Mouse (Mus musculus) forebrain, embryonic 15.5 days (tissue): Measurements from ENCODE around the gene Tgfb1. TPM values are rescaled to one million over a fixed set of nuclear protein-coding genes. Genes with fewer than 3 reads are reported as not detected.

ENCODE experiments used
- ATAC-seq: fragments of 200-750 bp; cut with Nextera tagmentation; replicated peaks from 2 replicates; pipeline ENCODE4 v1.8.0; 2017; ENCODE audit warnings: mild to moderate bottlenecking, moderate TSS enrichment, moderate library complexity
- H3K27ac ChIP-seq: fragments of 300-500 bp; sonication (generic); replicated peaks from 2 replicates; pipeline ENCODE4 v1.5.1; 2015; ENCODE audit warnings: mild to moderate bottlenecking, inconsistent platforms
- H3K27me3 ChIP-seq: fragments of 300-500 bp; sonication (generic); 2 replicates; pipeline ENCODE4 v1.6.1; 2015; ENCODE audit warnings: inconsistent platforms
- H3K36me3 ChIP-seq: fragments of 300-500 bp; sonication (generic); 2 replicates; pipeline ENCODE4 v1.6.1; 2015; ENCODE audit warnings: mild to moderate bottlenecking, inconsistent platforms
- H3K4me1 ChIP-seq: fragments of 300-500 bp; sonication (generic); 2 replicates; pipeline ENCODE4 v1.6.1; 2015; ENCODE audit warnings: inconsistent platforms
- H3K4me2 ChIP-seq: fragments of 300-500 bp; sonication (generic); replicated peaks from 2 replicates; pipeline ENCODE4 v1.6.1; 2015; ENCODE audit warnings: mild to moderate bottlenecking, inconsistent platforms
- H3K4me3 ChIP-seq: fragments of 300-500 bp; sonication (generic); 2 replicates; pipeline ENCODE4 v1.5.1; 2015; ENCODE audit warnings: mild to moderate bottlenecking, inconsistent platforms
- H3K9ac ChIP-seq: fragments of 300-500 bp; sonication (generic); replicated peaks from 2 replicates; pipeline ENCODE4 v1.6.1; 2015; ENCODE audit warnings: mild to moderate bottlenecking, inconsistent platforms
- H3K9me3 ChIP-seq: fragments of 300-500 bp; sonication (generic); 2 replicates; pipeline ENCODE4 v1.6.1; 2016; ENCODE audit warnings: inconsistent platforms
- WGBS: fragments of 180-500 bp; shearing (Covaris S2); methylation state at CpG from one replicate; pipeline ENCODE4 v1.1.7; 2015; ENCODE audit warnings: mixed read lengths; 5-methylcytosine and 5-hydroxymethylcytosine counted together
- polyA plus RNA-seq: library from polyadenylated mRNA; unstranded; fragments of >200 nt; fragmentation: Nextera tagmentation; extraction: Ambion mirVana; gene quantifications from 2 replicates; pipeline ENCODE4 v1.2.1, GENCODE M21; 2015

Tgfb1 gene
- 0.62 and 0.74 TPM in 2 replicates for polyA plus RNA-seq

DNA sequence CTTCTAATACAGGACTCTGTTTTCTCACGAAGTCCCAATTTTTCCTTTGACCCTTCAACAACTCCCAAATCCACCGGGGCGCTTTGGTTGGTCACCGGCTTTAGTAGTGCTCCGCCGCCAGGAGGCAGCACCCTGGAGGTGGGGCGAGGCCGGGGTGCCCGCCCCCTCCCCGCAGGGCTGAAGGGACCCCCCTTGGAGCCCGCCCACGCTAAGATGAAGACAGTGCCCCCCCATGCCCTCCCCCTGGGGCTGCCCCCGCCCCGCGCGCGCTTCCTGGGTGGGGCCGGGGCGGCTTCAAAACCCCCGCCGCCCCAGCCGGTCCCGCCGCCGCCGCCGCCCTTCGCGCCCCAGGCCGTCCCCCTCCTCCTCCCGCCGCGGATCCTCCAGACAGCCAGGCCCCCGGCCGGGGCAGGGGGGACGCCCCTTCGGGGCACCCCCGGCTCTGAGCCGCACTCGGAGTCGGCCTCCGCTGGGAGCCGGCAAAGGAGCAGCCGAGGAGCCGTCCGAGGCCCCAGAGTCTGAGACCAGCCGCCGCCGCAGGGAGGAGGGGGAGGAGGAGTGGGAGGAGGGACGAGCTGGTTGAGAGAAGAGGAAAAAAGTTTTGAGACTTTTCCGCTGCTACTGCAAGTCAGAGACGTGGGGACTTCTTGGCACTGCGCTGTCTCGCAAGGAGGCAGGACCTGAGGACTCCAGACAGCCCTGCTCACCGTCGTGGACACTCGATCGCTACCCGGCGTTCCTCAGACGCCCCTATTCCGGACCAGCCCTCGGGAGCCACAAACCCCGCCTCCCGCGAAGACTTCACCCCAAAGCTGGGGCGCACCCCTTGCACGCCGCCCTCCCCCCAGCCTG is at the start of gene Tgfb1:
Gene Tgfb1 (plus strand): TSS at position 323 of the 852 bp plus-strand sequence.
- Histone ChIP-seq H3K4me1 (peaks cover 31% of the 10 kb centered on the region), H3K4me3 (peak within 1 kb of the TSS; percentile 44), H3K4me2 (peak within 1 kb of the TSS; percentile 60), H3K27me3 (peaks cover 59% of the 10 kb centered on the region), H3K27ac (no peak within 1 kb of the TSS), H3K9me3 (no peaks in the 10 kb centered on the region), H3K9ac (peak within 1 kb of the TSS; percentile 34), H3K36me3 (no peaks in the 10 kb centered on the region)
- peak; percentile 29; the same call in 1 of the 2 replicates for ATAC-seq
- WGBS: 1% methylated on average over 54 of the region's 69 CpGs

DNA sequence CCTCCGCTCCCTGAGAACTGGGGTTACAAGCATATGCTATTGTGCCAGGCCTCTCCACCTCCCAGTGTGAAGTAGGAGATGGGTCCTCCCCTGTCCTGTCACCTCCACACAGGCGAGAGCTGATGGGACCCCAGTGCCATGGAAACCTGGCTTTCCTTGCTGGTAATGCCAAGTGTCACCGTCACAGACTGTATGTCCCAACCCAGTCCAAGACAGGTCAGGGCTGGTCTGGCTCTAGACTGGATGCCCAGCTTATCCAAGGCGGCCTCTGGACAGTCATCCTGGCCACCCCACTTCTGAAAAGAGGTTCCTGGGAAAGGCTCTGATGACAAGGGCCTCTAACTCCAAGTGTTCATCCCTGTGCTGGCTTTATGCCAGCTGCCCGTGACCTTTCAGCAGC is 49.7 kb upstream of the Tgfb1 start:
- H3K4me1 ChIP-seq: 0 out of 2 replicates have a peak, but pooled peaks cover 5% of the 10 kb centered on the region
- no peak overlapping the region for H3K4me3 ChIP-seq
- 95% methylated on average over 5 of the region's 5 CpGs for WGBS
- H3K27me3 ChIP-seq: no peaks in the 10 kb centered on the region
- H3K9ac ChIP-seq: no peak overlapping the region
- no peak overlapping the region for H3K27ac ChIP-seq
- H3K9me3 ChIP-seq: no peaks in the 10 kb centered on the region
- 0 out of 2 replicates have a peak, but pooled peaks cover 2% of the 10 kb centered on the region for H3K36me3 ChIP-seq
- H3K4me2 ChIP-seq: no peak overlapping the region
- ATAC-seq: no peak

DNA sequence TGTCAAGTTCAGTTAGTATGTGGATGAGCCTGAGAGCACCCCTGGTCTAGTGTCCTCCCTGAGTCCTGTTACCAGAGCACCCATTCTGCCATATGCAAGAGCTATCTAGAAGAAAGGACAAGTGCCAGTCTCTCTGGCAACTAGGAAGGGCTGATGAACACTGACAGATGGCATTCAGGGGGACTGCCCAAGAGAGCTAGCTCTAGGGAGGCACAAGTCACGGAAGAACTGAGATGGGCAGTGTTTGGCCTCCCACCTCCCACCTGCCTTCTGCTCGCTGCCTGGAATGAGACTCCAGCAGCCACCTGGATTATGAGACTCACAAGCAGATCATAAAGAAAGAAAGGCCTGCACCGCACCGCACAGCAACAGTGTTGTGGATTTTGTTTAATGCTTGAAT is 47.0 kb upstream of the Tgfb1 start:
- Histone ChIP-seq H3K9me3 (no peaks in the 10 kb centered on the region), H3K4me3 (no peak overlapping the region), H3K9ac (no peak overlapping the region), H3K36me3 (no peaks in the 10 kb centered on the region), H3K27ac (no peak overlapping the region; the same call in 1 of the 2 replicates), H3K4me1 (0 out of 2 replicates have a peak, but pooled peaks cover 5% of the 10 kb centered on the region), H3K27me3 (no peaks in the 10 kb centered on the region), H3K4me2 (no peak overlapping the region)
- ATAC-seq: 0 out of 2 replicates have a peak, but pooled peaks have one; percentile 46
- WGBS: 79% methylated on average over 4 of the region's 4 CpGs

DNA sequence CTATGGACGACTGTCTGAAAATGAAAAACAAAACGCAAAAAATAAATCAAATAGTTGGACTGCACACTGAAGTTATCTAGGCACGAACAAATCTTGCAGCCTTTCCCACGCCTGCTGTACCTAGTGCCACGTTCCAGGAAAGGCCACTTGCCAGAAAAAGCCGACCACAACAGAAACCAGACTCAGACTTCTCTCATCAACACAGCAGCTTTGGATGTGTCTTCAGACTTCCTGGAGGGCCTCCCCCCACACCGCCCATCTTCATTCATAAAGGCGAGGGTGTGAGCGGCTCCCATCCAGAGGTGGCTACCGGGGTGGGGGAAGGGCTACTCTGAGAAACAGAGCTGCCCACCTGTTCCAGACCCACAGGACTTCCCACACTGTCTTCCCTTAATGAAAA is 42.7 kb upstream of the Tgfb1 start:
- Histone ChIP-seq H3K4me2 (no peak overlapping the region), H3K4me1 (0 out of 2 replicates have a peak, but pooled peaks cover 5% of the 10 kb centered on the region), H3K36me3 (no peaks in the 10 kb centered on the region), H3K4me3 (no peak overlapping the region), H3K27ac (no peak overlapping the region), H3K27me3 (no peaks in the 10 kb centered on the region), H3K9ac (no peak overlapping the region), H3K9me3 (no peaks in the 10 kb centered on the region)
- no peak for ATAC-seq
- WGBS: 78% methylated on average over 10 of the region's 10 CpGs

DNA sequence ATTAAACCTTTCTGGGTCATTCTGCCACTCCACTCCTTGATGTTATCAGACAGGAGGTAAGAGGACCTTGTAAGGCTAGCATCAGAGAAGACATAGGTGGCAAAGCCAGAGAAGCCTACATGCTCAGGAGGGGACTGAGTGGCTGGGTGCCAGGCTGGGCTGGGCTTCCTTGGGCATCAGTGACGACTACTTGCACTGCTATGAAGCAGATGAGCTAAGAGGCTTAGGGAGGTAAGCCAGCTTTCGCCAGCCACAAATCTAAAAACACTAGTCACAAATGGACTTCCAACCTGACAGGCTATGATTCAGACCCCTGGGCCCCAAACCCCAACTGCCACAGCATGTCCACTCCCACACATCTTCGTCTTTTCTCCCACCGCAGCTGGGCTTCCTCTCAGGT is 42.2 kb upstream of the Tgfb1 start:
- no peak overlapping the region for H3K4me2 ChIP-seq
- no peak for ATAC-seq
- H3K9ac ChIP-seq: no peak overlapping the region
- H3K4me1 ChIP-seq: 0 out of 2 replicates have a peak, but pooled peaks cover 2% of the 10 kb centered on the region
- 66% methylated on average over 4 of the region's 4 CpGs for WGBS
- H3K36me3 ChIP-seq: no peaks in the 10 kb centered on the region
- H3K27ac ChIP-seq: no peak overlapping the region
- H3K9me3 ChIP-seq: no peaks in the 10 kb centered on the region
- no peak overlapping the region for H3K4me3 ChIP-seq
- no peaks in the 10 kb centered on the region for H3K27me3 ChIP-seq

DNA sequence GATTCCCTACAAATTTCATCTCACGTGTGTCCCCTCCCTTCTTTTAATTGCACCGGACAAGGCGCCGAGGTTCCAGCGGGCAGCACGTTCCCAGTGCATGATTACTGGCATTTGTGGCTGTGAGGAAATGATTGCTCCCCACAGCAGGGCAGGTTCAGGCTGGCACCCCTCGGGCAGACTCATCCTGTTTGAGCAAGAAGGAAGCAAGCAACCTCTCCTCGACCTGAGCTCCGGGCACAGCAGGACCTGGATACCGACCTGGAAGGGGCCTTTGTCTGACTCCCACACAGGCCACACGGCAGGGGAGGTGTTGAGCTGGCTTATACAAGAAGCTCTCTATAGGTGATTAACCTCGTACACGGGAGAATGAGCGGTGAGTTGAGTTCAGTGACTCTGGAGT is 41.7 kb upstream of the Tgfb1 start:
- no peaks in the 10 kb centered on the region for H3K9me3 ChIP-seq
- no peaks in the 10 kb centered on the region for H3K36me3 ChIP-seq
- ATAC-seq: no peak
- H3K27me3 ChIP-seq: no peaks in the 10 kb centered on the region
- H3K27ac ChIP-seq: no peak overlapping the region
- 29% methylated on average over 14 of the region's 14 CpGs for WGBS
- H3K4me2 ChIP-seq: no peak overlapping the region
- H3K9ac ChIP-seq: no peak overlapping the region
- H3K4me3 ChIP-seq: no peak overlapping the region
- no peaks in the 10 kb centered on the region for H3K4me1 ChIP-seq

DNA sequence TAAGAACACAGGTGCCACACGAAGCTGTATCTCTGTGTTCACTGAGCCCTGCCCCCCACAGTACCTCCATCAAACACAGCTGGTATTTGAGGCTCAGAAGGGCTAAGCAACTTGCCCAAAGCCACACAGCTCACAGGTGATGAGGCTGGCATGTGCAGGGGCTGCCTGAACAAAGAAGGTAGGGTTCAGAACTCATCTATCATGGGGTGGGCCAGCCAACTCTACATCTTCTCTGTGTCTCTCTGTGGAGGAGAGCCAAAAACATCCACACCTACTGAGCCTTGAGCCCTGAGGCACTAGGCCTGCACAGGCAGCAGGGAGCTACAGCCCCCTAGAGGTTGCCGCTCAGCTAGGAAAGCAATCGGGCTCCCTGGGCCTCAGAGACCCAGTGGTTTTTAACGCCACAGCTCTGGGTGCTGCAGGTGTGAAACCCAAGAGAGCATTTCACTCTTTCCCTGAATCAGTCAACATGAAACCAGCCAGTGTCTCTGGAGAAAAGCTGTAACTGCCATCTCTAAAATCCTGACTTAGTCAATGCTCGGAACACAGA is 39.2 kb upstream of the Tgfb1 start:
- Histone ChIP-seq H3K36me3 (no peaks in the 10 kb centered on the region), H3K9me3 (no peaks in the 10 kb centered on the region), H3K4me1 (no peaks in the 10 kb centered on the region), H3K27me3 (no peaks in the 10 kb centered on the region), H3K4me2 (no peak overlapping the region), H3K4me3 (no peak overlapping the region), H3K27ac (no peak overlapping the region), H3K9ac (no peak overlapping the region)
- WGBS: 63% methylated on average over 5 of the region's 5 CpGs
- ATAC-seq: no peak

- ATAC-seq: no peak
- H3K36me3 ChIP-seq: no peaks in the 10 kb centered on the region
- WGBS: 84% methylated on average over 5 of the region's 5 CpGs
These were observed 37.0 kb upstream of the Tgfb1 start for GRCm38 (mm10) chr7:25649839-25650238.

DNA sequence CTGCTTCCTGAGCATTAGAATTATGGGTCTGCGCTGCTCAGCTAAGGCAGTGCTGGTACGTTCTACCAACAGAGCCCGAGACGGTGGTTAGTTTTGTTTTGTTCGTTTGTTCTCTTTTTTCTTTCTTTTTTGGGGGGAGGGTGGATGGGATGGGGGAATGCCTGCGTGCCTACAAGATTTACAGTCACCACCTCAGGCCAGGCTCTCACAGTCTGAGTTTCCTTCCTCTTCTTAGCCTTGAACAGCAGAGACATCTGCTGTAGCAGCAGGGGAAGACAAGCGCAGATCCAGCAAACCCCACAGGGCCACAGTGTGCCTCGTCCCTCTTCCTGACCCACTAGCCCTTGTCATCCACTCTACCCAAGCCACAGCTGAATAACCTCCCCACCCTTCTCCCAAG is 35.5 kb upstream of the Tgfb1 start:
- no peak overlapping the region for H3K4me2 ChIP-seq
- H3K4me1 ChIP-seq: peaks cover under 1% of the 10 kb centered on the region; the same call in 1 of the 2 replicates
- H3K36me3 ChIP-seq: no peaks in the 10 kb centered on the region
- no peaks in the 10 kb centered on the region for H3K27me3 ChIP-seq
- H3K9me3 ChIP-seq: no peaks in the 10 kb centered on the region
- no peak for ATAC-seq
- no peak overlapping the region for H3K9ac ChIP-seq
- H3K4me3 ChIP-seq: no peak overlapping the region
- no peak overlapping the region for H3K27ac ChIP-seq
- WGBS: 93% methylated on average over 8 of the region's 8 CpGs

More at GRCm38 (mm10) chr7:25649839-25650238, 37.0 kb upstream of the Tgfb1 start:
- Histone ChIP-seq H3K27ac (no peak overlapping the region), H3K4me3 (no peak overlapping the region), H3K4me1 (no peaks in the 10 kb centered on the region), H3K4me2 (no peak overlapping the region), H3K9me3 (no peaks in the 10 kb centered on the region), H3K27me3 (no peaks in the 10 kb centered on the region), H3K9ac (no peak overlapping the region)

GRCm38 (mm10) chr7:25652244-25652759 is 34.5 kb upstream of the Tgfb1 start:
- H3K4me3 ChIP-seq: no peak overlapping the region
- peaks cover 11% of the 10 kb centered on the region for H3K4me1 ChIP-seq
- H3K27ac ChIP-seq: no peak overlapping the region
- H3K9me3 ChIP-seq: no peaks in the 10 kb centered on the region
- ATAC-seq: no peak
- WGBS: 93% methylated on average over 12 of the region's 12 CpGs
- H3K36me3 ChIP-seq: no peaks in the 10 kb centered on the region
- no peaks in the 10 kb centered on the region for H3K27me3 ChIP-seq
- H3K9ac ChIP-seq: no peak overlapping the region
- H3K4me2 ChIP-seq: no peak overlapping the region

DNA sequence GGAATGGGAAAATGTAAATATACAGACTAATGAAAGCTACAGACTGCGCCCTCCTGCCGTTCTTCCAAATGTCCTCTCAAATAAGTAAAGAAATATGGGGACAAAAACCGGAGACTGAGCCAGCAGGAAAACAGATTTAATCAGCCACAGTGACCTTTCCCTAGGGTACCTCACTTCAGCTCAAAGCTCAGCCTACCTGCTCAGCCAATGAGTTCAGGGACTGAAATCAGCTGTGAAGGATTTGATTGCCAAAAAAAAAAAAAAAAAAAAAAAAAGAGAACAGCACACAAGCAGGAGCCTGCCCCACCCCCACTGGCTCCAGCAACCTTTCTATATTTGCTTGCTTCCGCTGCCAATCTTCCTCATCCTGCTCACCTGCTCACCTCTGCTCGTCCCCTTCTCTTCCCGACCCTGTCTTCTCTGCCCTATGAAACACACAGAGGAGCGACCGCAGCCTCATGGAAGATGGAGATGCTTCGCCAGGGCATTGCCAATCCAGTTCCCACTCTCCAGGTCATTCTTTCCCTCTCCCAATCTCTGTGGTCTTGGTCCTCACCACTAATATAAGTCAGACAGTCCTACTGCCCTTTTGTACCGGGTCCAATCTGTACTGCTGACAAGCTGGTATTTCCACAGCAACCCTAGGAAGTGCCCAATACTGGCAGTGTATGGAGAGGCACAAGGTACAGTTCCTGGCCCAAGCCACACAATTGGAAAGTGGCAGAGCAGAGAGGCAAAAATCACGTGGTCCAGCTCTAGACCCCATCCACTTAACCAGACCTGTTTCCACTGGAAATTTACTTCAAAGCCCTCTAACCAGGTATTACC is 31.0 kb upstream of the Tgfb1 start:
- peaks cover 29% of the 10 kb centered on the region for H3K4me1 ChIP-seq
- H3K9ac ChIP-seq: no peak overlapping the region
- ATAC-seq: no peak
- no peaks in the 10 kb centered on the region for H3K27me3 ChIP-seq
- H3K4me3 ChIP-seq: no peak overlapping the region
- H3K4me2 ChIP-seq: no peak overlapping the region
- H3K9me3 ChIP-seq: no peaks in the 10 kb centered on the region
- 78% methylated on average over 11 of the region's 11 CpGs for WGBS
- H3K36me3 ChIP-seq: no peaks in the 10 kb centered on the region
- H3K27ac ChIP-seq: no peak overlapping the region
